Comparison of ENCODE assay signal across 18 mouse cellular contexts in genomic region chr12:103296292-103296691, GRCm38 (mm10). TPM values are rescaled to one million over a fixed set of nuclear protein-coding genes. Genes with fewer than 3 reads are reported as not detected.
"Had no signal": no experiment of that assay in that cellular context is flagged by ENCODE, and none has a peak within 500 bp of the region (broad histone marks: within the 10 kb centered on the region; RNA-seq: fewer than 3 reads in every experiment).

No protein-coding gene starts in this region.

- ATAC-seq: liver, postnatal 0 days had no signal

- H3K9ac ChIP-seq: limb, embryonic 12.5 days; liver, embryonic 13.5 days; liver, postnatal 0 days; lung, embryonic 15.5 days; midbrain, embryonic 12.5 days; stomach, embryonic 15.5 days had no signal

- DNase-seq: kidney, adult 8-10 months; kidney, postnatal 25 days; liver; liver, embryonic 13.5 days; liver, postnatal 0 days; lung, postnatal 14 days; thymus, adult 2 months; thymus, postnatal 25 days had no signal

- H3K4me3 ChIP-seq: limb, embryonic 12.5 days; liver, embryonic 13.5 days; lung, embryonic 15.5 days; megakaryocyte, embryonic 14.5 days; midbrain, embryonic 12.5 days; stomach, embryonic 15.5 days had no signal

- H3K4me2 ChIP-seq: limb, embryonic 12.5 days; liver, embryonic 13.5 days; lung, embryonic 15.5 days; midbrain, embryonic 12.5 days; stomach, embryonic 15.5 days had no signal

- H3K27me3 ChIP-seq: liver, embryonic 13.5 days; lung, embryonic 15.5 days; midbrain, embryonic 12.5 days; stomach, embryonic 15.5 days had no signal

- H3K27ac ChIP-seq: limb, embryonic 12.5 days; liver, embryonic 13.5 days; lung, embryonic 15.5 days; macrophage; midbrain, embryonic 12.5 days; stomach, embryonic 15.5 days had no signal

- H3K36me3 ChIP-seq: limb, embryonic 12.5 days; liver, embryonic 13.5 days; lung, embryonic 15.5 days; midbrain, embryonic 12.5 days; stomach, embryonic 15.5 days had no signal

- H3K4me1 ChIP-seq: liver, embryonic 13.5 days; lung, embryonic 15.5 days; megakaryocyte, embryonic 14.5 days; stomach, embryonic 15.5 days had no signal

- H3K9me3 ChIP-seq: limb, embryonic 12.5 days; liver, embryonic 13.5 days; lung, embryonic 15.5 days; midbrain, embryonic 12.5 days; stomach, embryonic 15.5 days had no signal

RNA-seq across cellular contexts. Expression of gene Fam181a, which starts 14.5 kb away (rescaled TPM):
- total RNA-seq: neutrophil, adult 5-6 weeks had no signal
- polyA plus RNA-seq: kidney, embryonic 16.5 days; liver, embryonic 13.5 days; liver, postnatal 0 days; lung, embryonic 15.5 days; macrophage; spleen, adult 2 months; stomach, embryonic 15.5 days; thymus, adult 2 months; urinary bladder, adult 2 months had no signal

RNA-seq across cellular contexts. Expression of gene Prima1, which starts 54.3 kb away (rescaled TPM):
- total RNA-seq: neutrophil, adult 5-6 weeks had no signal
- polyA plus RNA-seq: limb, embryonic 12.5 days; liver, embryonic 13.5 days; liver, postnatal 0 days; macrophage; spleen, adult 2 months; thymus, adult 2 months had no signal

RNA-seq across cellular contexts. Expression of gene Asb2, which starts 59.5 kb away (rescaled TPM):
- total RNA-seq: neutrophil, adult 5-6 weeks had no signal
